Mouse (Mus musculus) bone marrow macrophage, adult 2 months (primary cell): Measurements from ENCODE around the gene Nova1.

Experiments used
- CTCF ChIP-seq: IDR thresholded peaks from 2 replicates; pipeline ENCODE4 v1.5.1; 2012; ENCODE audit warnings: low read depth, mild to moderate bottlenecking, low read length, moderate library complexity
- POLR2A ChIP-seq: IDR thresholded peaks from 2 replicates; pipeline ENCODE4 v1.6.1; 2012; ENCODE audit warnings: mild to moderate bottlenecking, low read depth, low read length, borderline replicate concordance

DNA sequence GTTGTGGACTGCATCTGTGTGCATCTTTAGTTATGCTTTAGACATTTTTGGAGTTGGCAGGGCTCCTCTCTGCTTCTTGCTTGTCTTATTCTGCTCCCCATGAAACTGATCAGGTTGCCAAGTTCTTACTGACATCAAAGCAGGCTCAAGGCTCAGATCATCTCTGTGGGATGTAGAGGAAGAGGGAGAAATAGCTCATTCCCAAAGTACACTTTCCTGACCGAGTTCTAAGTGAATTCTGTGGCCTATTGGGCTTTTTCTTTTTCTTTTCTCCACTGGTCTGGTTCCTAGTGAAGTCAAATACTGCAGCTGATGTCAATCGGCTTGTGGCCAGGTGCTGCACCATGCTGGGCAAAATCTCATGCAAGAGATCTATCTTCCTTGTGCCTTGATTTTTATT, 152.0 kb downstream of the Nova1 start:
- TF ChIP-seq CTCF, result no peak
- no peak for TF ChIP-seq POLR2A
